8 mouse cellular contexts compared by ENCODE assay signal in genomic region chr19:12517671-12518540, GRCm38 (mm10). TPM values are rescaled to one million over a fixed set of nuclear protein-coding genes. Genes with fewer than 3 reads are reported as not detected.
A peak's percentile ranks its signal among the peaks of the same experiment; 100 is the strongest.
DNase-seq lines count a peak whose midpoint lies in the region; ATAC-seq and TF ChIP-seq lines count a peak whose summit lies in the region.

No protein-coding gene starts in this region.

- H3K4me1 ChIP-seq in embryonic facial prominence, embryonic 11.5 days (ENCODE audit: control insufficient read depth, insufficient read depth, low read length): no peaks in the 10 kb centered on the region
- no peaks in the 10 kb centered on the region for H3K4me1 ChIP-seq in limb, embryonic 13.5 days
- H3K4me1 ChIP-seq in midbrain, embryonic 14.5 days (ENCODE audit: control insufficient read depth, insufficient read depth, low read length): no peaks in the 10 kb centered on the region
- 0 out of 2 replicates have a peak, but pooled peaks cover 4% of the 10 kb centered on the region for H3K4me1 ChIP-seq in spleen, adult 2 months (ENCODE audit: control insufficient read depth, insufficient read depth, insufficient read length)

- H3K27me3 ChIP-seq in embryonic facial prominence, embryonic 11.5 days (ENCODE audit: control insufficient read depth, insufficient read depth, low read length): no peaks in the 10 kb centered on the region
- 0 out of 2 replicates have a peak, but pooled peaks cover 6% of the 10 kb centered on the region for H3K27me3 ChIP-seq in limb, embryonic 13.5 days
- no peaks in the 10 kb centered on the region for H3K27me3 ChIP-seq in midbrain, embryonic 14.5 days (ENCODE audit: control insufficient read depth, insufficient read depth, low read length)
- no peaks in the 10 kb centered on the region for H3K27me3 ChIP-seq in spleen, adult 2 months (ENCODE audit: control insufficient read depth, insufficient read depth, low read length)

- peak; percentile 51; the same call in 1 of the 2 replicates for TF ChIP-seq CTCF in spleen, adult 2 months (IDR thresholded peaks at IDR 0.05; ENCODE audit: extremely low read depth, insufficient read depth, insufficient read length, insufficient replicate concordance)

- peak; percentile 48 for DNase-seq in 3134 (ENCODE audit: extremely low read depth, insufficient read length, low spot score)
- peak; percentile 34 for DNase-seq in adrenal gland, adult 8-10 months
- peak; percentile 87 for DNase-seq in embryonic facial prominence, embryonic 11.5 days (ENCODE audit: low spot score)
- peak; percentile 25 to 61 for DNase-seq in heart, adult 9 months (ENCODE audit: low spot score in 2 of 2)
- peak; percentile 65 to 72 for DNase-seq in kidney, adult 8-10 months
- DNase-seq in midbrain, embryonic 14.5 days: peak; percentile 88
- DNase-seq in spleen, adult 2 months (ENCODE audit: low read depth in 1 of 2, low spot score in 2 of 2): peak; percentile 37 to 44

- H3K9ac ChIP-seq in embryonic facial prominence, embryonic 11.5 days (replicated peaks; ENCODE audit: low read length): peak overlapping the region; percentile 70
- H3K9ac ChIP-seq in limb, embryonic 13.5 days: peak overlapping the region; percentile 68
- peak overlapping the region; percentile 61 for H3K9ac ChIP-seq in midbrain, embryonic 14.5 days (replicated peaks; ENCODE audit: low read length)

- no peaks in the 10 kb centered on the region for H3K9me3 ChIP-seq in embryonic facial prominence, embryonic 11.5 days (replicated peaks; ENCODE audit: control insufficient read depth, low read length)
- no peaks in the 10 kb centered on the region for H3K9me3 ChIP-seq in limb, embryonic 13.5 days
- H3K9me3 ChIP-seq in midbrain, embryonic 14.5 days (ENCODE audit: control insufficient read depth, low read length): no peaks in the 10 kb centered on the region

- H3K27ac ChIP-seq in embryonic facial prominence, embryonic 11.5 days (replicated peaks; ENCODE audit: low read depth, low read length): no peak overlapping the region
- H3K27ac ChIP-seq in limb, embryonic 13.5 days: no peak overlapping the region
- H3K27ac ChIP-seq in midbrain, embryonic 14.5 days (replicated peaks; ENCODE audit: low read depth, low read length): no peak overlapping the region
- no peak overlapping the region for H3K27ac ChIP-seq in spleen, adult 2 months (ENCODE audit: insufficient read depth, low read length)

- ATAC-seq in embryonic facial prominence, embryonic 11.5 days (replicated peaks; ENCODE audit: insufficient number of reproducible peaks, low FRiP score, low TSS enrichment, low read depth): peak; percentile 75
- ATAC-seq in limb, embryonic 13.5 days (ENCODE audit: low FRiP score, low read depth): peak; percentile 85
- ATAC-seq in midbrain, embryonic 14.5 days (ENCODE audit: low FRiP score, low TSS enrichment): peak; percentile 72

- peak overlapping the region; percentile 52 for H3K4me2 ChIP-seq in embryonic facial prominence, embryonic 11.5 days (ENCODE audit: low read depth, low read length)
- peak overlapping the region; percentile 70 for H3K4me2 ChIP-seq in limb, embryonic 13.5 days (replicated peaks)
- H3K4me2 ChIP-seq in midbrain, embryonic 14.5 days (ENCODE audit: low read length): peak overlapping the region; percentile 72

- peak overlapping the region; percentile 41 for H3K4me3 ChIP-seq in embryonic facial prominence, embryonic 11.5 days (ENCODE audit: low read depth, low read length)
- peak overlapping the region; percentile 48 for H3K4me3 ChIP-seq in limb, embryonic 13.5 days
- peak overlapping the region; percentile 47 for H3K4me3 ChIP-seq in midbrain, embryonic 14.5 days (replicated peaks; ENCODE audit: low read depth, low read length)
- H3K4me3 ChIP-seq in spleen, adult 2 months (ENCODE audit: extremely low read depth, insufficient read depth, insufficient read length): peak overlapping the region; percentile 43

- no peak for TF ChIP-seq POLR2A in spleen, adult 2 months (IDR thresholded peaks at IDR 0.05; ENCODE audit: low read depth, low read length)

- no peaks in the 10 kb centered on the region for H3K36me3 ChIP-seq in embryonic facial prominence, embryonic 11.5 days (replicated peaks; ENCODE audit: control insufficient read depth, insufficient read depth, low read depth, low read length)
- no peaks in the 10 kb centered on the region for H3K36me3 ChIP-seq in limb, embryonic 13.5 days
- no peaks in the 10 kb centered on the region for H3K36me3 ChIP-seq in midbrain, embryonic 14.5 days (ENCODE audit: control insufficient read depth, insufficient read depth, low read length)
- no peaks in the 10 kb centered on the region for H3K36me3 ChIP-seq in spleen, adult 2 months (ENCODE audit: control insufficient read depth, insufficient read depth, low read length)

- under 1% methylated on average over 15 of the region's 16 CpGs for WGBS in embryonic facial prominence, embryonic 11.5 days
- 3% methylated on average over 16 of the region's 16 CpGs for WGBS in limb, embryonic 13.5 days
- 2% methylated on average over 15 of the region's 16 CpGs for WGBS in midbrain, embryonic 14.5 days
- WGBS in spleen, adult 2 months: 3% methylated on average over 16 of the region's 16 CpGs

RNA-seq across cellular contexts. Expression of gene Dtx4, which starts 16.7 kb away (rescaled TPM):
- total RNA-seq in adrenal gland, adult 8-10 months (2022): 10 to 100 TPM; 12.6 to 26.3 (median 19.7) TPM
- 14.0 and 14.4 TPM in 2 replicates for polyA plus RNA-seq in embryonic facial prominence, embryonic 11.5 days (2014; fragmentation: Nextera tagmentation; extraction: Ambion mirVana)
- 5.2 and 5.8 TPM in 2 replicates for polyA plus RNA-seq in limb, embryonic 13.5 days (2015; fragmentation: Nextera tagmentation; extraction: Ambion mirVana)
- 35.7 and 46.0 TPM in 2 replicates for polyA plus RNA-seq in midbrain, embryonic 14.5 days (2014; fragmentation: Nextera tagmentation; extraction: Ambion mirVana)
- 4.3 TPM in 2 replicates for polyA plus RNA-seq in spleen, adult 2 months (2012; rRNA removed)

RNA-seq across cellular contexts. Expression of gene Fam111a, which starts 27.6 kb away (rescaled TPM):
- 1 to 10 TPM; 2.2 to 5.5 (median 4.6) TPM for total RNA-seq in adrenal gland, adult 8-10 months (2022)
- polyA plus RNA-seq in embryonic facial prominence, embryonic 11.5 days (2014; fragmentation: Nextera tagmentation; extraction: Ambion mirVana): 29.4 and 33.4 TPM in 2 replicates
- 17.5 and 19.3 TPM in 2 replicates for polyA plus RNA-seq in limb, embryonic 13.5 days (2015; fragmentation: Nextera tagmentation; extraction: Ambion mirVana)
- 4.5 and 8.3 TPM in 2 replicates for polyA plus RNA-seq in midbrain, embryonic 14.5 days (2014; fragmentation: Nextera tagmentation; extraction: Ambion mirVana)
- polyA plus RNA-seq in spleen, adult 2 months (2012; rRNA removed): 4.9 and 6.4 TPM in 2 replicates

RNA-seq across cellular contexts. Expression of gene Mpeg1, which starts 57.3 kb away (rescaled TPM):
- total RNA-seq in adrenal gland, adult 8-10 months (2022): 10 to 100 TPM; 29.9 to 72.1 (median 53.2) TPM
- 0.39 and 0.60 TPM in 2 replicates for polyA plus RNA-seq in embryonic facial prominence, embryonic 11.5 days (2014; fragmentation: Nextera tagmentation; extraction: Ambion mirVana)
- polyA plus RNA-seq in limb, embryonic 13.5 days (2015; fragmentation: Nextera tagmentation; extraction: Ambion mirVana): 0.50 TPM in 2 replicates
- 1.00 and 1.1 TPM in 2 replicates for polyA plus RNA-seq in midbrain, embryonic 14.5 days (2014; fragmentation: Nextera tagmentation; extraction: Ambion mirVana)
- polyA plus RNA-seq in spleen, adult 2 months (2012; rRNA removed): 30.5 and 41.7 TPM in 2 replicates

Comparison
In these comparisons a context has a peak if more than half of its experiments do, and no peak if none do; other contexts are left out.
1. DNase-seq: peak in every context shown above with its lines; median percentile 88 in midbrain, embryonic 14.5 days; 87 in embryonic facial prominence, embryonic 11.5 days; 68 in kidney, adult 8-10 months; 48 in 3134; 43 in heart, adult 9 months; 40 in spleen, adult 2 months; 34 in adrenal gland, adult 8-10 months.
2. RNA of gene Mpeg1, which starts 57.3 kb away (polyA plus RNA-seq): 30.5 to 41.7 TPM in spleen, adult 2 months; 1.00 to 1.1 TPM in midbrain, embryonic 14.5 days, 0.50 TPM in limb, embryonic 13.5 days and 0.39 to 0.60 TPM in embryonic facial prominence, embryonic 11.5 days; every median in the first group is over 10 times any median in the second.
3. Peak in every context shown above with its lines, with median percentiles within 50 percentile points of each other: ATAC-seq, H3K4me2 ChIP-seq, H3K4me3 ChIP-seq and H3K9ac ChIP-seq.